Mouse (Mus musculus) hindbrain, embryonic 16.5 days (tissue): Measurements from ENCODE around the gene Etl4. TPM values are rescaled to one million over a fixed set of nuclear protein-coding genes. Genes with fewer than 3 reads are reported as not detected.

ENCODE experiments used
- ATAC-seq: fragments of 200-750 bp; cut with Nextera tagmentation; 2 replicates; pipeline ENCODE4 v1.8.0; 2017; ENCODE audit warnings: moderate TSS enrichment, moderate library complexity
- H3K27ac ChIP-seq: fragments of 300-500 bp; sonication (generic); 2 replicates; pipeline ENCODE4 v1.5.1; 2014; ENCODE audit warnings: low read depth, mild to moderate bottlenecking, control low read depth, low read length, moderate library complexity
- H3K27me3 ChIP-seq: fragments of 300-500 bp; sonication (generic); replicated peaks from 2 replicates; pipeline ENCODE4 v1.6.1; 2014; ENCODE audit warnings: low read length; ENCODE audit not compliant: control insufficient read depth, insufficient read depth
- H3K36me3 ChIP-seq: fragments of 300-500 bp; sonication (generic); 2 replicates; pipeline ENCODE4 v1.6.1; 2014; ENCODE audit warnings: mild to moderate bottlenecking, low read length, moderate library complexity, mixed read lengths; ENCODE audit not compliant: control insufficient read depth, insufficient read depth
- H3K4me1 ChIP-seq: fragments of 300-500 bp; sonication (generic); 2 replicates; pipeline ENCODE4 v1.6.1; 2014; ENCODE audit warnings: low read depth, low read length; ENCODE audit not compliant: control insufficient read depth, insufficient read depth
- H3K4me2 ChIP-seq: fragments of 300-500 bp; sonication (generic); 2 replicates; pipeline ENCODE4 v1.6.1; 2014; ENCODE audit warnings: mild to moderate bottlenecking, low read length, control low read depth, moderate library complexity
- H3K4me3 ChIP-seq: fragments of 300-500 bp; sonication (generic); 2 replicates; pipeline ENCODE4 v1.5.1; 2014; ENCODE audit warnings: mild to moderate bottlenecking, low read length, control low read depth, moderate library complexity
- H3K9ac ChIP-seq: fragments of 300-500 bp; sonication (generic); 2 replicates; pipeline ENCODE4 v1.6.1; 2014; ENCODE audit warnings: low read depth, mild to moderate bottlenecking, control low read depth, low read length, moderate library complexity
- H3K9me3 ChIP-seq: fragments of 300-500 bp; sonication (generic); 2 replicates; pipeline ENCODE4 v1.6.1; 2014; ENCODE audit warnings: mild to moderate bottlenecking, low read length, moderate library complexity; ENCODE audit not compliant: control insufficient read depth
- WGBS: fragments of 180-500 bp; shearing (Covaris S2); extraction: QIAGEN DNeasy Blood & Tissue Kit; methylation state at CpG from one replicate; pipeline ENCODE4 v1.1.7; 2014; 5-methylcytosine and 5-hydroxymethylcytosine counted together
- polyA plus RNA-seq: library from polyadenylated mRNA; unstranded; fragments of >200 nt; fragmentation: Nextera tagmentation; extraction: Ambion mirVana; gene quantifications from 2 replicates; pipeline ENCODE4 v1.2.1, GENCODE M21; 2015

The Etl4 gene
- polyA plus RNA-seq, 1 experiment from 2014 or later: 5.0 TPM

- Histone ChIP-seq H3K9ac (no peak overlapping the region), H3K27me3 (no peaks in the 10 kb centered on the region), H3K9me3 (no peaks in the 10 kb centered on the region), H3K27ac (no peak overlapping the region), H3K4me1 (no peaks in the 10 kb centered on the region), H3K4me3 (no peak overlapping the region), H3K36me3 (no peaks in the 10 kb centered on the region), H3K4me2 (no peak overlapping the region)
- WGBS: 86% methylated on average over 3 of the region's 3 CpGs
- ATAC-seq: no peak
These were observed 811.5 kb downstream of the Etl4 start for GRCm38 (mm10) chr2:20721098-20721497.

- no peak overlapping the region for H3K27ac ChIP-seq
- 24% methylated on average over 15 of the region's 15 CpGs for WGBS
- H3K4me3 ChIP-seq: peak overlapping the region; percentile 11
- no peaks in the 10 kb centered on the region for H3K4me1 ChIP-seq
- peak overlapping the region; percentile 44 for H3K4me2 ChIP-seq
- ATAC-seq: peak; percentile 63; the same call in 1 of the 2 replicates
- H3K36me3 ChIP-seq: no peaks in the 10 kb centered on the region
- H3K27me3 ChIP-seq: no peaks in the 10 kb centered on the region
- H3K9ac ChIP-seq: no peak overlapping the region
- no peaks in the 10 kb centered on the region for H3K9me3 ChIP-seq
These were observed 812.8 kb downstream of the Etl4 start for GRCm38 (mm10) chr2:20722165-20722991.

GRCm38 (mm10) chr2:20723990-20724745 is 814.6 kb downstream of the Etl4 start:
- H3K9ac ChIP-seq: no peak overlapping the region
- no peak overlapping the region for H3K4me2 ChIP-seq
- no peaks in the 10 kb centered on the region for H3K36me3 ChIP-seq
- no peaks in the 10 kb centered on the region for H3K27me3 ChIP-seq
- H3K4me1 ChIP-seq: no peaks in the 10 kb centered on the region
- ATAC-seq: no peak
- H3K4me3 ChIP-seq: no peak overlapping the region
- no peaks in the 10 kb centered on the region for H3K9me3 ChIP-seq
- no peak overlapping the region for H3K27ac ChIP-seq
- WGBS: 36% methylated on average over 2 of the region's 2 CpGs

- Histone ChIP-seq H3K27ac (no peak overlapping the region), H3K27me3 (no peaks in the 10 kb centered on the region), H3K9me3 (no peaks in the 10 kb centered on the region), H3K36me3 (no peaks in the 10 kb centered on the region), H3K9ac (no peak overlapping the region), H3K4me1 (no peaks in the 10 kb centered on the region), H3K4me3 (no peak overlapping the region), H3K4me2 (no peak overlapping the region)
- WGBS: 62% methylated on average over 2 of the region's 2 CpGs
- no peak for ATAC-seq
These were observed 817.4 kb downstream of the Etl4 start for GRCm38 (mm10) chr2:20726974-20727373.

GRCm38 (mm10) chr2:20727752-20728438 is 818.3 kb downstream of the Etl4 start:
- no peaks in the 10 kb centered on the region for H3K27me3 ChIP-seq
- no peaks in the 10 kb centered on the region for H3K4me1 ChIP-seq
- no peak overlapping the region for H3K27ac ChIP-seq
- ATAC-seq: no peak
- H3K4me3 ChIP-seq: no peak overlapping the region
- H3K36me3 ChIP-seq: no peaks in the 10 kb centered on the region
- no peaks in the 10 kb centered on the region for H3K9me3 ChIP-seq
- 81% methylated on average over 6 of the region's 6 CpGs for WGBS
- H3K9ac ChIP-seq: no peak overlapping the region
- no peak overlapping the region for H3K4me2 ChIP-seq

- no peaks in the 10 kb centered on the region for H3K36me3 ChIP-seq
- H3K27me3 ChIP-seq: no peaks in the 10 kb centered on the region
- H3K4me1 ChIP-seq: no peaks in the 10 kb centered on the region
- no peak overlapping the region for H3K9ac ChIP-seq
- no peak for ATAC-seq
- WGBS: 35% methylated on average over 3 of the region's 3 CpGs
- no peak overlapping the region for H3K4me2 ChIP-seq
- H3K27ac ChIP-seq: no peak overlapping the region
- H3K9me3 ChIP-seq: no peaks in the 10 kb centered on the region
- no peak overlapping the region for H3K4me3 ChIP-seq
These were observed 825.9 kb downstream of the Etl4 start for GRCm38 (mm10) chr2:20735444-20735843.

- Histone ChIP-seq H3K4me3 (no peak overlapping the region), H3K36me3 (no peaks in the 10 kb centered on the region), H3K9ac (no peak overlapping the region), H3K9me3 (no peaks in the 10 kb centered on the region), H3K4me2 (no peak overlapping the region), H3K27me3 (no peaks in the 10 kb centered on the region), H3K4me1 (no peaks in the 10 kb centered on the region), H3K27ac (no peak overlapping the region)
- 79% methylated on average over 7 of the region's 7 CpGs for WGBS
- no peak for ATAC-seq
These were observed 826.9 kb downstream of the Etl4 start for GRCm38 (mm10) chr2:20736324-20737015.

- Histone ChIP-seq H3K4me3 (no peak overlapping the region), H3K4me2 (no peak overlapping the region), H3K36me3 (no peaks in the 10 kb centered on the region), H3K9ac (no peak overlapping the region), H3K4me1 (no peaks in the 10 kb centered on the region), H3K9me3 (no peaks in the 10 kb centered on the region), H3K27ac (no peak overlapping the region), H3K27me3 (no peaks in the 10 kb centered on the region)
- 83% methylated on average over 19 of the region's 19 CpGs for WGBS
- no peak for ATAC-seq
These were observed 827.7 kb downstream of the Etl4 start for GRCm38 (mm10) chr2:20737112-20737808.
